Mouse (Mus musculus): ENCODE results near the gene Thtpa.

Thtpa gene

DNA sequence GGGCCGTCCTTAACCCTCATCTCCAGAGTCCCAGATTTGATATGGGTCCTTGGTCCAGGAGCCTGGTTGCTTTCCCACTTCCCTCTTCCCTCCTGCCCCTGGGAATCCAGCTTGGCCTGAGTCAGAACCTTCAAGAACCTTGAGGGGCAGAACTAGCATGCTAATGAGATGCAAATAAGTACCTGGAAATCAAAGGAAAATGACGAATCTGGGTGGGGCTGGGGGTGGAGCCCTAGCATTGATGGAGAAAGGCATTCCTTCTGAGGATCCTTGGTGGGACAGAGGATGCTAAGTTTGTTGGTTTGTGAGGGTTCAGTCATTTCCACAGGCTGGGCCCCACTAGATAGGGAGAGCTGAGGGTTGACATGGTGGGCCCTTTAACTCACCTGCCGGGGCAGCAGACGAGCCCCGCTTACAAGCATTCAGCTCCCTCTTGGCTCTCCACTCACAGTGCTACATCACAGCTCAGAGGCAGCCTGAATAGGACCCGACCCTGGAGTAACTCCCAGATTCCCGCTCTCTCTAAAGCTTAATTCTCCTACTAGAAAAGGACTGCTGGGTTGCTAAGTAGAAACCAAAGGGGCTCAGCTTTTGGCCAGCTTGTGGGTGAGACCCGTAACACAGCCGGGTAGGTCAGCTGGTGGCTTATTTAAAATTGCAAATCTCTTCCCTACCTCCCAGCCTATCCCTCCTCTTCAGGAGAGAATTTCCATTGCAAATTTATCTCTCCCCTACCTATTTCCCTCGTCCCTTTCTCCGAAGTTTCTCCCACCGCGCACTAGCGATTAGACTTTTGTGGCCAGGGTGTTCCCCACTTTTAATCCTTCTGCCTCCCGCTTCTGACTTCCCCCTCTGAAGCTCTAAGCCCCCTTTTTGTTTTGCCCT is 16.9 kb upstream of the Thtpa start:
- no peak for DNase-seq (ENCODE audit: low spot score in 2 of 2)

GRCm38 (mm10) chr14:55078366-55078989 is 16.1 kb upstream of the Thtpa start:
- no peak for DNase-seq (ENCODE audit: low spot score in 2 of 2)

GRCm38 (mm10) chr14:55079214-55079970 is 15.2 kb upstream of the Thtpa start:
- DNase-seq (ENCODE audit: low spot score in 2 of 2): peak; percentile 37 to 67

DNA sequence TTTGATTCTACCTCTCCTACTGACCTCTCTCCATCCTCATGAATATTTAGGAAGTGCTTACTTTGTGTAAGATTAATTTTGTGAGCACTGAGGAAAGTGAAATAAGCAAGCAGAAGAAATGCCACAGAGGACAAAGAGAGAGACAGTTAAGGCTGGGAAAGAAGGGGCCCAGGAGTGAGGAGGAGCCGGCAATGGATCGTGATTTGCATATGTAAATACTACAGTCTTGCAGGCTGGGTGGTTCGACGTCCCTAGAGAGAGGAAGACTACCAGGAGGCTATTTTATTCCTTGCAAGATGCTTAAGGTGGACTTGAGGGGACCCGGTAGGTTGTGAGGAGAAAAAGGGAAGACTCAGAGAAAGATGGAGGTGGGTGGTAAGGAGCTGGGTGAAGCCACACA is 13.5 kb upstream of the Thtpa start:
- DNase-seq (ENCODE audit: low spot score in 2 of 2): no peak

- no peak for DNase-seq (ENCODE audit: low spot score in 2 of 2)
Observed at GRCm38 (mm10) chr14:55083481-55083880, 11.1 kb upstream of the Thtpa start.

DNA sequence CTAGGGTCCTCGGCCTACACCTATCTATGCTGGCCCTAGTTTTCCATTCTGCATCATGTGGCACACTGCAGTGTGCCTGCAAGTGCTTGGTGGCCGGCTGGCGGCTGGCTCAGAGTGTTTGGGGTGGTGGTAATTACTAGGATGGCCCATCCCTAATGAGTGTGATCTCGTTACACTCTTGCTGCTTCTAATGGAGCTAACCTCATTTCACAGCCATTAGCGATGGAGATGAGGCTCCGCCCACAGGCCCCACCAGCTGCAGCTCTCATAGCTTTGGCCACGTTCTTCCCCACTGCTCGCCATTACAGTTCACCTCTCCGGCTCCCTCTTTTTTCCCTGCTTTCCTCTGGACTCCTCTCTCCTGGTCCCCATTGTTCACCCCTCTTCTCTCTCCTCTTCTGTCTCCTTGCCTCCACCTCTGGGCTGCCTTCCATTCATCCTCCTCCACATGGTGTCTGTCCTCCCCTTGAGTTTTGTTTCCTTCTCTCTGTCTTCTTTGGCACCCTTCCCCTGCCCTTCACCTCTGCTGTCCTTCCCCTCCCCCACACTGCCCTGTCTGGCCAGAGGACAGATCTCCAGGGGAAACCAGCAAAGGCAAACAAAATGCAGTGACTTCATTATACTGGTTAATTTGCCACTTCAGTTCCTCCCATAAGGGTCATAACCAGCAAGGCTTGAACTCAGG is 9.1 kb upstream of the Thtpa start:
- DNase-seq (ENCODE audit: low spot score in 2 of 2): no peak

GRCm38 (mm10) chr14:55086009-55086514 is 8.5 kb upstream of the Thtpa start:
- no peak for DNase-seq (ENCODE audit: low spot score in 2 of 2)

- no peak for DNase-seq (ENCODE audit: low spot score in 2 of 2)
Observed at GRCm38 (mm10) chr14:55089199-55089947, 5.2 kb upstream of the Thtpa start.

- no peak for DNase-seq (ENCODE audit: low spot score in 2 of 2)
Observed at GRCm38 (mm10) chr14:55091209-55091865, 3.2 kb upstream of the Thtpa start.

DNA sequence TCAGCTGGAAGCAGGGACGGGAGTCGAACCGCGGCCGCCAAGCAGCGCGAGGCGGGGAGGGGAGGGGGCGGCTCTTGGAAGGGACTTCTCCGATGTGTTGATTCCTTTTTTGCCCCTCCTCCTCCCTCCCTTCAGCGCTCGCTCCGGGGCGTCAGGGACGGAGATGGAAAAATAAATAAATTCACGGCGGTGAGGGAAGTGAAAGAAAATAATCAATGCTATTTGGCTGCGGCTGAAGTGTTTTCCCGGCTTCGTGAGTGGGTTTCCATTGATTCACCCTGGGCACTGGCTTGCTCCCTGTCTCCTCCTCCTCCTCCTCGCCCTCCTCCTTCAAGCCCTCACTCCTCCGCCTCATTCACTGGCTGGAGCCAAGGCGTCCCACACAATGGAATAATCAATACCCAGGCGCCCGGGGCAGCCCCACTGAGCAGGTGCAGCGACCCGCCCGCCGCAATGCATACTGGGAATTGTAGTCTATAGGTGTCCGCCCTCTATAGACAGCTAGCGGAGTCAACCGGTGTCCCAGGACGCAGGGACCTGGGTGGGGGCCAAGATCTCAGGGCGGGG is 2.5 kb upstream of the Thtpa start, which contains the start of gene Zfhx2:
Zfhx2 (minus strand) TSS at position 314 of the 567 bp plus-strand sequence.
- DNase-seq (ENCODE audit: low spot score in 2 of 2): peak; percentile 83 to 90

DNA sequence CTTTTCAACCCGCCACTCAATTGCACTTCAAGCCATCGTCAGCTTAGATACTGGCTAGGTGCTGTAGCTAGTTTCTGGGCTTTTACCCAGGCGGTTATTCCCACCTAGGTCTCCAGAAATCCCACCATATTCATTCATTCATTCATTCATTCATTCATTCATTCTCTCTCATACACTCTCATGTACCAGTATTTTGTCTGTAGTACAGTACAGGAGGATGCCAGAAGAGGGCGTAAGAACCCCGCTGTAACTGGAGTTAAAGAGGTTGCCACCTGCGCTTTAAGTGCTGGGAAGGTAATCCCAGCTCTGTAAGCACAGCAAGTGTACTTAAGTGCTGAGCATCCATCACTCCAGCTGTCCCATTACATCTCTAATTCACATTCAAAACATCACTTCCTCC is 657 bp upstream of the Thtpa start:
- no peak for DNase-seq (ENCODE audit: low spot score in 2 of 2)

- DNase-seq (ENCODE audit: low spot score in 2 of 2): no peak
Observed at GRCm38 (mm10) chr14:55095263-55095662, 679 bp downstream of the Thtpa start.

DNA sequence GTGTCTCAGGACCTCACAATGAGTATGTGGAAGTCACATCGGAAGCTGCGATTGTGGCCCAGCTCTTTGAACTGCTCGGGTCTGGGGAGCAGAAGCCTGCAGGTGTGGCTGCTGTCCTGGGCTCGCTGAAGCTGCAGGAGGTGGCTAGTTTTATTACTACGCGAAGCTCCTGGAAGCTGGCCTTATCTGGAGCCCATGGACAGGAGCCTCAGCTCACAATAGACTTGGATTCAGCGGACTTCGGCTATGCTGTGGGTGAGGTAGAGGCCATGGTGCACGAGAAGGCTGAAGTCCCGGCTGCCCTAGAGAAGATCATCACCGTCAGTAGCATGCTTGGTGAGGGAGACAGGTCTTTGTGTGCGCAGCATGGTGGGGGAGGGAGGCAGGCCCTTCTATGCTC is 1.1 kb downstream of the Thtpa start:
- no peak for DNase-seq (ENCODE audit: low spot score in 2 of 2)

GRCm38 (mm10) chr14:55096573-55097087 is 2.0 kb downstream of the Thtpa start:
- DNase-seq (ENCODE audit: low spot score in 2 of 2): no peak

- DNase-seq (ENCODE audit: low spot score in 2 of 2): no peak
Observed at GRCm38 (mm10) chr14:55097646-55098045, 3.1 kb downstream of the Thtpa start.

- peak in 1 of 2 experiments; percentile 41 for DNase-seq (ENCODE audit: low spot score in 2 of 2)
Observed at GRCm38 (mm10) chr14:55098067-55098466, 3.5 kb downstream of the Thtpa start.

GRCm38 (mm10) chr14:55101592-55101991 is 7.0 kb downstream of the Thtpa start:
- DNase-seq (ENCODE audit: low spot score in 2 of 2): peak in 1 of 2 experiments; percentile 43

DNA sequence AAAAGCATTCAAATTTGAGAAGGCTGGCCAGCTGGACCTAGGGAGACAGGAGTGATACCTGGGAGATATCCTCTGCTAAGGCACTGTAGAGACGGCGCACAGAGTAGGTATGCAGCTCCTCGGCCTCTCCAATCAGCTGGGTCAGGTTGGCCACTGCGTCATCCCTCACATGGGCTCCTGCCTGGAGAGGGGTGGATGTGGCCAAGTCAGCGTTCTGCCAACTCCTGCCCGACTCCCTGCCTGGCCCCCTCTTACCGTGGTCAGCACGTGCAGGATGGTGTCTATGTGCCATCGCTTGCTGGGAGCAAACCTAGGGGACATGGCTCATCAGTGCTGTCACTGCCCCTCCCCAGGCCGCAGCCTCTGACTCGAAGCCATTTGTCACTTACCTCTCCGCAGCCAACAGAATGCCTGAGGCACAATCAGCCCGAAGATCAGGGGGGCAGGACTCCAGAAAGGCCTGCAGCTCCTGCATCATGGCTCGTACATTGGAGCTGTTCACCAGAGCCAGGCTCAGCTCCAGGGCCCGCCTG is 7.7 kb downstream of the Thtpa start:
- no peak for DNase-seq (ENCODE audit: low spot score in 2 of 2)

DNA sequence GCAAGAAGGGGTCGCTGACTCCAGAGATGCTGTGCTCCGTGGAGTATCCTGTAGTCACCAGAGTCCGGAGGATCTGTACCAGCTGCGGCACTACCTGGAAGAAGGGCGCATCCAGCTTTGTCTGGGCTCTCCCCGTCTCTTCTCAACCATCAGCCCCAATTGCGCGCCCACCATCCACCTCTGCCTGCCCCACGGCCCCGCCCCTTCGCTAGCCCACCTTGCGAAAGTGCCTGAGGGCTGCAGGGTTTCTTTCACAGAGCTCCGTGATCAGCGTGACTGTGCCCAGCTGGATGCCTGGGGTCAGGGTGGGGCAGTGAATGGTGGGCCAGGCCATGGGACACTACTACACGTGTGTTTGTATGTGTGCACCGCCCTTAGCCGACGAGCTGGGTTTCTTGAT is 9.8 kb downstream of the Thtpa start:
- DNase-seq (ENCODE audit: low spot score in 2 of 2): no peak
